In genomic region chr1:132287445-132287844, GRCm38 (mm10) we compare ENCODE assay signal across 18 mouse cellular contexts. TPM values are rescaled to one million over a fixed set of nuclear protein-coding genes. Genes with fewer than 3 reads are reported as not detected.
DNase-seq lines count a peak whose midpoint lies in the region; ATAC-seq and TF ChIP-seq lines count a peak whose summit lies in the region.
"Had no signal": no experiment of that assay in that cellular context is flagged by ENCODE, and none has a peak within 500 bp of the region (broad histone marks: within the 10 kb centered on the region; RNA-seq: fewer than 3 reads in every experiment).

No protein-coding gene starts in this region.

- H3K9ac ChIP-seq in heart, embryonic 13.5 days, result no peak overlapping the region
- H3K9ac ChIP-seq in midbrain, postnatal 0 days (replicated peaks; ENCODE audit: low read length, poor library complexity, severe bottlenecking), result no peak overlapping the region
- H3K9ac ChIP-seq in hindbrain, postnatal 0 days (replicated peaks; ENCODE audit: low read length), result no peak overlapping the region
- H3K9ac ChIP-seq: liver, embryonic 12.5 days had no signal

- no peak overlapping the region for H3K4me2 ChIP-seq in heart, embryonic 13.5 days
- no peak overlapping the region for H3K4me2 ChIP-seq in midbrain, postnatal 0 days (ENCODE audit: low read depth, low read length, poor library complexity, severe bottlenecking)
- no peak overlapping the region for H3K4me2 ChIP-seq in hindbrain, postnatal 0 days (ENCODE audit: low read depth, low read length)
- H3K4me2 ChIP-seq: liver, embryonic 12.5 days had no signal

- 53% methylated on average over 2 of the region's 2 CpGs for WGBS in heart, embryonic 13.5 days
- WGBS in midbrain, embryonic 10.5 days, result 69% methylated on average over 2 of the region's 2 CpGs
- 77% methylated on average over 2 of the region's 2 CpGs for WGBS in midbrain, postnatal 0 days
- 61% methylated on average over 2 of the region's 2 CpGs for WGBS in hindbrain, postnatal 0 days

- no peak overlapping the region for H3K4me3 ChIP-seq in heart, embryonic 13.5 days
- H3K4me3 ChIP-seq in midbrain, embryonic 10.5 days, result no peak overlapping the region
- H3K4me3 ChIP-seq in midbrain, postnatal 0 days (ENCODE audit: low read depth, low read length), result no peak overlapping the region
- no peak overlapping the region for H3K4me3 ChIP-seq in hindbrain, postnatal 0 days (ENCODE audit: low read length)
- H3K4me3 ChIP-seq: erythroblast, embryonic 14.5 days; layer of hippocampus, adult 2 months; liver, embryonic 12.5 days had no signal

- no peaks in the 10 kb centered on the region for H3K9me3 ChIP-seq in heart, embryonic 13.5 days
- no peaks in the 10 kb centered on the region for H3K9me3 ChIP-seq in midbrain, embryonic 10.5 days (replicated peaks)
- no peaks in the 10 kb centered on the region for H3K9me3 ChIP-seq in midbrain, postnatal 0 days (ENCODE audit: low read length)
- H3K9me3 ChIP-seq in hindbrain, postnatal 0 days (ENCODE audit: low read length), result no peaks in the 10 kb centered on the region
- H3K9me3 ChIP-seq: liver, embryonic 12.5 days had no signal

- TF ChIP-seq CTCF in midbrain, postnatal 0 days (IDR thresholded peaks at IDR 0.05), result no peak
- no peak for TF ChIP-seq CTCF in hindbrain, postnatal 0 days (IDR thresholded peaks at IDR 0.05; ENCODE audit: low read depth)

- no peaks in the 10 kb centered on the region for H3K36me3 ChIP-seq in heart, embryonic 13.5 days
- H3K36me3 ChIP-seq in midbrain, embryonic 10.5 days, result no peaks in the 10 kb centered on the region
- no peaks in the 10 kb centered on the region for H3K36me3 ChIP-seq in midbrain, postnatal 0 days (ENCODE audit: insufficient read depth, low read length)
- H3K36me3 ChIP-seq in hindbrain, postnatal 0 days (ENCODE audit: insufficient read depth, low read length), result no peaks in the 10 kb centered on the region
- H3K36me3 ChIP-seq: liver, embryonic 12.5 days had no signal

- ATAC-seq in heart, embryonic 13.5 days (ENCODE audit: extremely low read depth, insufficient number of reproducible peaks, low FRiP score, low TSS enrichment), result no peak
- no peak for ATAC-seq in midbrain, postnatal 0 days (ENCODE audit: low FRiP score)
- ATAC-seq in hindbrain, postnatal 0 days, result no peak
- ATAC-seq: liver, embryonic 12.5 days had no signal

- H3K27ac ChIP-seq in heart, embryonic 13.5 days (replicated peaks), result peak overlapping the region; percentile 8; the same call in 1 of the 2 replicates
- H3K27ac ChIP-seq in midbrain, embryonic 10.5 days (replicated peaks), result peak overlapping the region; percentile 57; the same call in 1 of the 2 replicates
- H3K27ac ChIP-seq in midbrain, postnatal 0 days (ENCODE audit: low read depth, low read length), result no peak overlapping the region
- H3K27ac ChIP-seq in hindbrain, postnatal 0 days, result 0 out of 2 replicates have a peak overlapping the region, but pooled peaks have one; percentile 4
- H3K27ac ChIP-seq: layer of hippocampus, adult 2 months; liver, embryonic 12.5 days had no signal

- H3K4me1 ChIP-seq in heart, embryonic 13.5 days, result peaks cover 47% of the 10 kb centered on the region
- peaks cover 80% of the 10 kb centered on the region for H3K4me1 ChIP-seq in midbrain, embryonic 10.5 days
- no peaks in the 10 kb centered on the region; the same call in 1 of the 2 replicates for H3K4me1 ChIP-seq in midbrain, postnatal 0 days (ENCODE audit: insufficient read depth, low read length)
- H3K4me1 ChIP-seq in hindbrain, postnatal 0 days (ENCODE audit: insufficient read depth, low read length), result peaks cover 30% of the 10 kb centered on the region

- DNase-seq in adrenal gland, adult (ENCODE audit: inconsistent age in 2 of 2, low spot score in 1 of 2), result peak; percentile 84 to 87
- no peak for DNase-seq in adrenal gland, adult 18-20 months (ENCODE audit: low spot score in 2 of 2)
- no peak for DNase-seq in heart, adult 9 months (ENCODE audit: low spot score in 2 of 2)
- DNase-seq in midbrain, embryonic 10.5 days (ENCODE audit: low spot score), result no peak
- no peak for DNase-seq in midbrain, postnatal 0 days (ENCODE audit: low spot score)
- DNase-seq in hindbrain, postnatal 0 days (ENCODE audit: low spot score), result no peak
- DNase-seq in cerebellum, postnatal 25 days, result no peak
- DNase-seq: kidney, adult 8-10 months; thymus, postnatal 25 days had no signal

- peaks cover 23% of the 10 kb centered on the region for H3K27me3 ChIP-seq in heart, embryonic 13.5 days (replicated peaks)
- peaks cover 53% of the 10 kb centered on the region for H3K27me3 ChIP-seq in midbrain, embryonic 10.5 days (ENCODE audit: low read depth, poor library complexity, severe bottlenecking)
- H3K27me3 ChIP-seq in midbrain, postnatal 0 days (ENCODE audit: insufficient read depth, low read length), result no peaks in the 10 kb centered on the region
- no peaks in the 10 kb centered on the region for H3K27me3 ChIP-seq in hindbrain, postnatal 0 days (ENCODE audit: insufficient read depth, low read length)

RNA-seq across cellular contexts. Expression of gene Klhdc8a, which starts 11.0 kb away (rescaled TPM):
- 100 to 1,000 TPM; 114 to 144 TPM for total RNA-seq in adrenal gland, adult 18-20 months (2021)
- polyA plus RNA-seq in heart, embryonic 13.5 days (2015; fragmentation: Nextera tagmentation; extraction: Ambion mirVana), result 0.34 and 0.63 TPM in 2 replicates
- polyA plus RNA-seq in midbrain, embryonic 10.5 days (2016; fragmentation: Nextera tagmentation; extraction: Ambion mirVana), result 1.4 and 2.8 TPM in 2 replicates
- total RNA-seq in midbrain, postnatal 0 days (2014; rRNA removed), result 29.5 and 31.1 TPM in 2 replicates
- 12.4 and 14.8 TPM in 2 replicates for polyA plus RNA-seq in midbrain, postnatal 0 days (2015; fragmentation: Nextera tagmentation; extraction: Ambion mirVana)
- total RNA-seq in hindbrain, postnatal 0 days (2014; rRNA removed), result 23.0 and 26.0 TPM in 2 replicates
- 11.2 and 11.7 TPM in 2 replicates for polyA plus RNA-seq in hindbrain, postnatal 0 days (2015; fragmentation: Nextera tagmentation; extraction: Ambion mirVana)
- total RNA-seq: hematopoietic stem cell, adult 5-6 weeks had no signal
- polyA plus RNA-seq: erythroblast, embryonic 14.5 days had no signal

RNA-seq across cellular contexts. Expression of gene Nuak2, which starts 28.5 kb away (rescaled TPM):
- total RNA-seq in adrenal gland, adult 18-20 months (2021), result 1 to 10 TPM; 4.6 to 6.9 TPM
- polyA plus RNA-seq in heart, embryonic 13.5 days (2015; fragmentation: Nextera tagmentation; extraction: Ambion mirVana), result 2.0 and 2.2 TPM in 2 replicates
- polyA plus RNA-seq in midbrain, embryonic 10.5 days (2016; fragmentation: Nextera tagmentation; extraction: Ambion mirVana), result 87.1 and 101 TPM in 2 replicates
- total RNA-seq in midbrain, postnatal 0 days (2014; rRNA removed), result 7.0 and 7.1 TPM in 2 replicates
- 9.9 TPM in 2 replicates for polyA plus RNA-seq in midbrain, postnatal 0 days (2015; fragmentation: Nextera tagmentation; extraction: Ambion mirVana)
- total RNA-seq in hindbrain, postnatal 0 days (2014; rRNA removed), result 6.2 and 7.7 TPM in 2 replicates
- 7.4 and 7.9 TPM in 2 replicates for polyA plus RNA-seq in hindbrain, postnatal 0 days (2015; fragmentation: Nextera tagmentation; extraction: Ambion mirVana)
- polyA plus RNA-seq: erythroblast, embryonic 14.5 days had no signal

RNA-seq across cellular contexts. Expression of gene Gm10188, which starts 57.9 kb away (rescaled TPM):
- total RNA-seq in adrenal gland, adult 18-20 months (2021), result not detected
- not detected in 2 replicates for polyA plus RNA-seq in heart, embryonic 13.5 days (2015; fragmentation: Nextera tagmentation; extraction: Ambion mirVana)
- polyA plus RNA-seq in midbrain, embryonic 10.5 days (2016; fragmentation: Nextera tagmentation; extraction: Ambion mirVana), result 0.23 and 0.46 TPM in 2 replicates
- not detected in 2 replicates for total RNA-seq in midbrain, postnatal 0 days (2014; rRNA removed)
- polyA plus RNA-seq in midbrain, postnatal 0 days (2015; fragmentation: Nextera tagmentation; extraction: Ambion mirVana), result 0.22 TPM in 1 of 2 replicates, not detected in the other
- not detected in 2 replicates for total RNA-seq in hindbrain, postnatal 0 days (2014; rRNA removed)
- polyA plus RNA-seq in hindbrain, postnatal 0 days (2015; fragmentation: Nextera tagmentation; extraction: Ambion mirVana), result 0.28 TPM in 1 of 2 replicates, not detected in the other
- total RNA-seq: gastrocnemius, adult 8-10 months; hematopoietic stem cell, adult 5-6 weeks; layer of hippocampus, adult 2 months; left cerebral cortex, postnatal 25 days had no signal
- polyA plus RNA-seq: erythroblast, embryonic 14.5 days; liver, embryonic 12.5 days; small intestine, adult 2 months; stomach, embryonic 16.5 days had no signal

Comparison
In these comparisons a context has a peak if more than half of its experiments do, and no peak if none do; other contexts are left out.
1. DNase-seq: peak in adrenal gland, adult (2 of 2); none in adrenal gland, adult 18-20 months (0 of 2), heart, adult 9 months (0 of 2), midbrain, embryonic 10.5 days (single experiment), midbrain, postnatal 0 days (single experiment), hindbrain, postnatal 0 days (single experiment) and cerebellum, postnatal 25 days (0 of 2).